Mouse (Mus musculus) small intestine, adult 2 months (tissue): ENCODE data around the gene Mtnr1b.

Experiments used
- CTCF ChIP-seq: fragments of 200-500 bp; IDR thresholded peaks from 2 replicates; pipeline ENCODE4 v1.5.1; 2012; ENCODE audit warnings: low read depth, mild to moderate bottlenecking, control low read depth, inconsistent platforms, low read length, moderate library complexity, mixed read lengths; ENCODE audit not compliant: insufficient replicate concordance, insufficient read length; ENCODE audit errors: extremely low read depth
- POLR2A ChIP-seq: fragments of 200-500 bp; IDR thresholded peaks from 2 replicates; pipeline ENCODE4 v1.6.1; 2012; ENCODE audit warnings: low read depth, mild to moderate bottlenecking, control low read depth, inconsistent platforms, low read length, moderate library complexity

DNA sequence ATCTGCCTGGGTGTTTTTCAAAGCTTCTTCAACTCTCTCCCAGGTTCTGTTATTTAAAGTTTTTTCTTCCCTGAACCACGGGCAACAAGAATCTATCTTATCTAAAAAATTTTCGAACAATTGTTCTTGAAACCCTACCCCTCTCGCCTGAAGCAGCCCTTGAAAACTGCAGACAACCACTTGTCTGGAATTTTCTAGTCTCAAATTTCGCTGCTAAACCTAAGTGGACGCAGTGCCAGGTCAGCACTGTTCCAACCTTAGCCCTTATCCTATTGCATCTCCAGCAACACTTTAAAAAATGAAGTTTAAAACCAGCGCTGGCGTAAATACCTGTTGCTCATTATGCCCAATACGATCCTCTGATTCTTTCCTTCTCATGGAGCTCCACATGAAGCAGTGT is 29.0 kb downstream of the Mtnr1b start:
- no peak for TF ChIP-seq CTCF
- TF ChIP-seq POLR2A: no peak
